Mouse (Mus musculus): Measurements from ENCODE around the gene Mefv. TPM values are rescaled to one million over a fixed set of nuclear protein-coding genes. Genes with fewer than 3 reads are reported as not detected.
"Not testable (repeated sequence)": the region's sequence is repeated elsewhere in the genome, so short reads cannot be mapped to it uniquely, and the experiment has no call there.

Gene Mefv
- total RNA-seq (2017): 20.5 to 25.6 TPM (median 25.2 TPM) in 3 replicates

GRCm38 (mm10) chr16:3717980-3718379 is at the start of gene Mefv:
Mefv (minus strand) TSS chr16:3718097.
- ATAC-seq (replicated peaks; ENCODE audit: insufficient number of reproducible peaks, low FRiP score, low TSS enrichment, poor library complexity, severe bottlenecking): peak; percentile 28; the same call in 1 of the 2 replicates

GRCm38 (mm10) chr16:3748976-3749375 is 31.1 kb upstream of the Mefv start:
- no peak for ATAC-seq (replicated peaks; ENCODE audit: insufficient number of reproducible peaks, low FRiP score, low TSS enrichment, poor library complexity, severe bottlenecking)

GRCm38 (mm10) chr16:3745656-3746055 is 27.8 kb upstream of the Mefv start:
- ATAC-seq (replicated peaks; ENCODE audit: insufficient number of reproducible peaks, low FRiP score, low TSS enrichment, poor library complexity, severe bottlenecking): no peak

DNA sequence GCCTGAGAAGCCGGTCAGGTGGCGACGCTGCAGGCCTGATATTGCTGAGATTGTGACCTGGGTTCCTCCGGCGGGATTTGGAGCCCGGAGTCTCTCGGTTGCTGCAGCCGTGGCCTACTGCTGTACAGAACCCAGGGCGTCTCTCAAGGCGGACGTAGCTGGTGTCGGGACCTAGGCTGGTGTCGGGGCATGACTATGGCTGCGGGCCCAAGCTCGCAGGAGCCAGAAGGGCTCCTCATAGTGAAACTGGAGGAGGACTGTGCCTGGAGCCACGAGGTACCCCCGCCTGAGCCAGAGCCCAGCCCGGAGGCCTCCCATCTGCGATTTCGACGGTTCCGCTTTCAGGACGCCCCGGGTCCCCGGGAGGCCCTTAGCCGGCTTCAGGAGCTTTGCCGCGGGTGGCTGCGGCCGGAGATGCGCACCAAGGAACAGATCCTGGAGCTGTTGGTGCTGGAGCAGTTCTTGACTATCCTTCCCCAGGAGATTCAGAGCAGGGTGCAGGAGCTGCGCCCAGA is 26.3 kb upstream of the Mefv start:
- peak; percentile 23 for ATAC-seq (replicated peaks; ENCODE audit: insufficient number of reproducible peaks, low FRiP score, low TSS enrichment, poor library complexity, severe bottlenecking)

DNA sequence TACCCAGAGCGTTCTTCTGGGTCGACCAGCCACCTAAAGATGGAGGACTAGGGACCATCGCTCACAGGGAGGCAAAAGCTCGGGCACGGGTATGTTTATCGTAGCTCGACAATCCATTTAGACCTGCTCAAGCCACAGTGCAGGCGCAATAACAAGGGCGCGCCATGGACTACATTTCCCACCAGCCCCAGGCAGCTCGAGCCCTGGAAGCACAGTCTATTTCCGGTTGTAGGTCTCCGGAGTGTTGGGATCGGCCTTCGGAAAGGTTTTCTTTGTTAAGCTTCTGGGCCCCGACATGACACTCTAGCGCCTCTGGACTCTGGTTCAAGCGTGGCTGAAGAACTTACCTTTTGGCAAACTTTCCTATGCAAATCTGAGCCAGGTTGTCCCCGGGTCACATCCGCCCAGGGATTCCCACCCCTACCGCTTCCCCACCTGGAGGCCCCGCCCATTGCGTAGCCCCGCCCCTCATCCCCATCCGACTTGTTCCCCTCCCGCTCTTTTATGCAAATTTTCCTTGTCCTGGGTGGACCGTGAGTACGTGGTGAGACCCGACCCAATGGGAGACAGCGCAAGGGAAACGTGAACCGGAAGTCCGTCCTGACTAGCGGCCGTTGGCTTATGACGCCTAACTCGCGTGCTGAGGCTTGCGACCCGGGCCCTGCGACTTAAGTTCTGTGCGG is 25.7 kb upstream of the Mefv start, which contains the start of gene Zfp263:
Gene Zfp263 (plus strand): TSS at position 591 of the 683 bp plus-strand sequence.
- peak; percentile 94 for ATAC-seq (replicated peaks; ENCODE audit: insufficient number of reproducible peaks, low FRiP score, low TSS enrichment, poor library complexity, severe bottlenecking)

- ATAC-seq (replicated peaks; ENCODE audit: insufficient number of reproducible peaks, low FRiP score, low TSS enrichment, poor library complexity, severe bottlenecking): no peak
Measured at GRCm38 (mm10) chr16:3742466-3742865, 24.6 kb upstream of the Mefv start.

DNA sequence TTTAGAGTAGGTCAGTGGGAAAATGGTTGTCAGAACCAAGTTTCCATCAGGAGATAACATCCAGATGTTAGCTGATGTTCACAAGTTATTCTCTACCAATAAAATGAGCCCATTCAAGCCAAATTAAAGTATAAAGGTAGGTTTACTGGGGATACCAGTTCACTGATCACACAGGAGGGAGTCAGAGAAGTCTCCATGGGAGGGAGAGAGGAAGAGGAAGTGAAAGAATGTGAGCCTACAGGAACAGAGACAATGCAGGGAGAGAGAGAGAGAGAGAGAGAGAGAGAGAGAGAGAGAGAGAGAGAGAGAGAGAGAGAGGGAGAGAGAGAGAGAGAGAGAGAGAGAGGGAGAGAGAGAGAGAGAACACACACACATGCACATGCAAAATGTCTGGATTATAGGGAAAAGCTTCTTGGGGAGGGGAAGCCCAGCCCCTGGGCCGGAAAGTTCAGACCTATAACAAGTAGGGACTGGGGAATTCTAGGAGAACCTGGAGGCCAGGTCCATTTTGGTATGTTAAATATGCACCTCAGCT is 15.4 kb upstream of the Mefv start:
- no peak for ATAC-seq (replicated peaks; ENCODE audit: insufficient number of reproducible peaks, low FRiP score, low TSS enrichment, poor library complexity, severe bottlenecking)

DNA sequence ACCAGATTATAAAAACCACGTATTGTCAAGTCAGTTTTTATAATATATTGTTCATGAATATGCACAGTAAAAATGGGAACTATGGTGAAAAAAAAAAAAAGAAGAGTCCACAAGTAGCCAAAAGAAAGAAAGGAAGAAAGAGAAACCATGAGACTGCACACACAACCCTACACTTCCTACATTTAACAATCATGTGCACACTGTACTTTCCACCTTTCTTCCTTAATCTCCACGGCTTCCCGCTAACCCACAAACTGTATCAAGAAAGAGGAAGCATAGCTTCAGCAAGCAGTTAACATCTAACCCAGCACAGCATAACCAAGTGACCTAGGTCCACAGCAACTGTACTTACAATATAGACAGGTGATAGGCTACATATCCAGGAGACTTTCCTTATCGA is 14.7 kb upstream of the Mefv start:
- ATAC-seq (replicated peaks; ENCODE audit: insufficient number of reproducible peaks, low FRiP score, low TSS enrichment, poor library complexity, severe bottlenecking): peak; percentile 94

GRCm38 (mm10) chr16:3727980-3728720 is 10.3 kb upstream of the Mefv start:
- no peak for ATAC-seq (replicated peaks; ENCODE audit: insufficient number of reproducible peaks, low FRiP score, low TSS enrichment, poor library complexity, severe bottlenecking)

DNA sequence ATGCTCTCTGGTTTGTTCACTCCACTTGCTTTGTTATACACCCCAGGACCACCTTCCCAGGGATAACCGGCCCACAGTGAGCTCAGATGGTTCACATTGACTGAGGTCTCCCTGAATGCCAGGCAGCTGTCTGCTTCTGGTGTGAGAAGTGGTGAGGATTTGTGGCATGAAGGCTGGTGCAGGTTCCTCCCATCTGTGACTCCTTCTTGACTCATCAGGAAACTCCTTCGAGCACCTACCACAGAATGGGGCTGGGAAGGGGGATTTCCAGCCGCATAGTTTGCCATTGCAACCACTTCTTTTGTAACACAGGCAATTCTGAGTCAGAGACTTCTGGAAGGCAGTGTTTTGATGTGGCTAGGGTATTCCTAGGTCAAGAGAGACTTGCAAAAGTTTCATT is 5.3 kb upstream of the Mefv start:
- peak; percentile 70 for ATAC-seq (replicated peaks; ENCODE audit: insufficient number of reproducible peaks, low FRiP score, low TSS enrichment, poor library complexity, severe bottlenecking)

DNA sequence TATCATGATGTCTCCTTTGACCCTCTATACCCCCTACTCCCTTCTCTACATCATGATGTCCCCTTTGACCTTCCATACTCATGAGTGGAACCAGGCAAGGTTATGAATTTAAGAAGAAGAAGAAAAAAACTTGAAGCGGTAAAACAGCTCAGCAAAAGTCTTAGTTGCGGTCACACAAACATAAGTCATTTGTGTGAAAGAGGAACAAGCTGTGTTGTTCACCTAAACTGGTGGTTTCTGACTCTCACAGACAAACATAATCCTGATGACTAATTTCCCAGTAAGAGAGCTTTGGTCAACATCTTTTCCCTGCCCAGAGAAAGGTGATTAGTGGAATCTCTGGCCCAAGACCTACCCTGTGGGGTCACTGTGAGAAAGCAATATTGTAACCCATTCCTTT is 3.2 kb downstream of the Mefv start:
- peak; percentile 54; the same call in 1 of the 2 replicates for ATAC-seq (replicated peaks; ENCODE audit: insufficient number of reproducible peaks, low FRiP score, low TSS enrichment, poor library complexity, severe bottlenecking)

GRCm38 (mm10) chr16:3706680-3707079 is 11.2 kb downstream of the Mefv start:
- ATAC-seq (replicated peaks; ENCODE audit: insufficient number of reproducible peaks, low FRiP score, low TSS enrichment, poor library complexity, severe bottlenecking): peak; percentile 88

DNA sequence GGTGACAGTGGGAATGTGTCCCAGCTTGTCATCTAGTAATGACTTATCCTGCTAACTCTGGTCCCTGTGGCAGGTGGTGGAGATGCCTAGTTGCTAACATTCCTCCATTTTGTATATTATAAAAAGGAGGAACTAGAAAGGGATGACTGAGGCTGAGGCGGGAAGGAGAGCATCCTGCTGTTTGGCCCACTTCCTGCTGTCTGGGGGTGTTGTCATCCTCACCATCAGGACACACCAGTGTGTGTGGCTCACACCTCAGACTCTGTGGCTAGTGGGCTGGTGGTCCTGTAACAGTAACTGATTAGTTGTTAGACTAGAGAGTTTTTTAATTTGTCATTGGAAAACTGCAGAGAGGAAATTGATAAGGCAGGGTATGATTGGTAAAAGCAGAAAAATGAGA is 17.0 kb downstream of the Mefv start:
- ATAC-seq (replicated peaks; ENCODE audit: insufficient number of reproducible peaks, low FRiP score, low TSS enrichment, poor library complexity, severe bottlenecking): no peak; the same call in 1 of the 2 replicates

DNA sequence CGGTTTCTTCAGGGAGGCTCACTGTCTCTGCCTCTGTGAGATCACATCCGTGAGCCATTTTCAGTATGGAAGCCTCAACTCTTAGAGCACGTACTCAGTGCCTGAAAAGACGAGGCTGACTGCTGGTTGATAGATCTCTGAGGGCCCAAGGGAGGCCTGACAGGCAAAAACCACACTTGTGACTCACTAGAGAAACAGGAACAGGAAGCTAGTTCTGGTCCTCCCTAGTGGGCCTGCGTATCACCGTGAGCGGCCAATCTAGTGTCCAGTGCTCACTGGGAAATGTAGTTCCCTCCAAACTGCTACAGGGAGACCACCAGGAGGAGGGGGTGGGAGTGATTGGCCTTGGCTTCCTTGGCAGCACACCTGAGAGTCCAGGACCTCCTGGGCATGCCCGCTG is 18.6 kb downstream of the Mefv start:
- peak; percentile 98 for ATAC-seq (replicated peaks; ENCODE audit: insufficient number of reproducible peaks, low FRiP score, low TSS enrichment, poor library complexity, severe bottlenecking)

DNA sequence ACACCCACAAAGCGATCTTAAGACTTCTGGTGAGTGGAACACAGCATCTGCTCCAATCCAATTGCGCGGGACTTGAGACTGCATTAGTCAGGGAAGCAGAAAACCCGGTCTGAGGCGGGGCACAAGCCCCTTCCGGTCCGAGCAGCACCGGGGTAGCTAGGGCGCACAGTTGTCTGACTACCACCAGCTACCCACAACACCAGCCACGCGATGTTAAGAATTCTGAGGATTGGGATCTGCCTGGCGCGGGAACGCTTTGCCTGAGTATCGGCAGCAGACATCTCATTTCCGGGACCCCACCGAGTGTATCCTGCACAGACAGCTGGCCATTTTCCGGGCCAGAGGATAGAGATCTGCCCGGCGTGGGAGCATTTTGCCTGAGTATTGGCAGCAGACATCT is 28.3 kb downstream of the Mefv start:
- not testable (repeated sequence) for ATAC-seq (replicated peaks; ENCODE audit: insufficient number of reproducible peaks, low FRiP score, low TSS enrichment, poor library complexity, severe bottlenecking)

Other genes with a start within 250 kb of the Mefv start
- gene Olfr161, start 127.1 kb downstream of the Mefv start, total RNA-seq (2017): not detected in 3 replicates
- 47.6 to 60.4 TPM (median 59.3 TPM) in 3 replicates for gene Zfp263, start 26.0 kb upstream of the Mefv start, total RNA-seq (2017)
- gene Olfr15, start 112.8 kb upstream of the Mefv start, total RNA-seq (2017): not detected in 3 replicates
- gene Zfp174, start 129.2 kb upstream of the Mefv start, total RNA-seq (2017): 0.11 to 1.5 TPM (median 1.4 TPM) in 3 replicates
- 24.5 to 61.7 TPM (median 26.2 TPM) in 3 replicates for gene Naa60, start 154.3 kb upstream of the Mefv start, total RNA-seq (2017)
- 23.7 to 35.3 TPM (median 24.2 TPM) in 3 replicates for gene Zfp597, start 166.5 kb upstream of the Mefv start, total RNA-seq (2017)
- 1.2 TPM in 1 of 3 replicates, not detected in the others for gene Gm20695, start 166.6 kb upstream of the Mefv start, total RNA-seq (2017)
- 0.57 to 6.4 TPM (median 1.9 TPM) in 3 replicates for gene 1700037C18Rik, start 190.6 kb upstream of the Mefv start, total RNA-seq (2017)
- gene Cluap1, start 190.7 kb upstream of the Mefv start, total RNA-seq (2017): 12.0 to 20.1 TPM (median 12.2 TPM) in 3 replicates